Mouse (Mus musculus) bone marrow, adult 2 months (tissue): ENCODE data around the gene Tsx.

ENCODE experiments used
- CTCF ChIP-seq: fragments of 200-500 bp; IDR thresholded peaks from 2 replicates; pipeline ENCODE4 v1.5.1; 2011; ENCODE audit warnings: low read length, control low read depth; ENCODE audit not compliant: control insufficient read depth, insufficient read depth
- POLR2A ChIP-seq: fragments of 200-500 bp; IDR thresholded peaks from 2 replicates; pipeline ENCODE4 v1.6.1; 2011; ENCODE audit warnings: low read depth, mild to moderate bottlenecking, control low read depth, low read length, borderline replicate concordance; ENCODE audit not compliant: control insufficient read depth

DNA sequence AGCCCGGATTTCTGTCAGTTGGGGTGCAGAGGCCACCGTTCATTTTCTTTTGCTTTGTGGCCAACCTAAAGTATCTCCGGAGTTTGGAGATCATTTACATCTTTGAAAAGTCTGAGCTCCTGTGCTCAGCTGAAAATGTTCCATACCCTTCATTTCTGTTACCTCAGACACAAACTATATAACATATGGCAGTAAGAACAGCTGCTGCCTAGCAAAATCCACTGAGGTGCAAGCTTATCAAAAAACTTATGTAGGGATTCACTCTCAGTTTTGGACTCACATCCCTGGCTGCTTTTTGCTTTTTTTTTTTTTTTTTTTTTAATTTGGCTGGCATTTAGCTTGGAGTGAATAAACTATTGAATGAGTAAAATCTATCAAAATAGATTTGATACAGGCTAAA, 26.1 kb upstream of the Tsx start:
- TF ChIP-seq POLR2A (no peak), CTCF (no peak)
